Mouse (Mus musculus) kidney, postnatal 0 days (tissue): ENCODE data around the gene Fam20a. TPM values are rescaled to one million over a fixed set of nuclear protein-coding genes. Genes with fewer than 3 reads are reported as not detected.

ENCODE experiments used
- ATAC-seq: fragments of 200-750 bp; cut with Nextera tagmentation; replicated peaks from 2 replicates; pipeline ENCODE4 v1.8.0; 2017; ENCODE audit warnings: low read depth, moderate number of reproducible peaks, moderate TSS enrichment, moderate library complexity; ENCODE audit not compliant: low FRiP score
- DNase-seq: peaks from one replicate; pipeline ENCODE4 v3.0.0-alpha.2; 2016; ENCODE audit warnings: low spot score
- H3K27ac ChIP-seq: fragments of 300-500 bp; sonication (generic); 2 replicates; pipeline ENCODE4 v1.5.1; 2014; ENCODE audit warnings: mild to moderate bottlenecking
- H3K27me3 ChIP-seq: fragments of 300-500 bp; sonication (generic); 2 replicates; pipeline ENCODE4 v1.6.1; 2014; ENCODE audit warnings: low read length, mixed read lengths; ENCODE audit not compliant: insufficient read depth
- H3K36me3 ChIP-seq: fragments of 300-500 bp; sonication (generic); 2 replicates; pipeline ENCODE4 v1.6.1; 2014; ENCODE audit warnings: low read length, mixed read lengths; ENCODE audit not compliant: insufficient read depth
- H3K4me1 ChIP-seq: fragments of 300-500 bp; sonication (generic); replicated peaks from 2 replicates; pipeline ENCODE4 v1.6.1; 2014; ENCODE audit warnings: antibody characterized with exemption, low read length, mixed read lengths; ENCODE audit not compliant: insufficient read depth
- H3K4me2 ChIP-seq: fragments of 300-500 bp; sonication (generic); 2 replicates; pipeline ENCODE4 v1.6.1; 2014; ENCODE audit warnings: mild to moderate bottlenecking, low read length, moderate library complexity, mixed read lengths
- H3K4me3 ChIP-seq: fragments of 300-500 bp; sonication (generic); replicated peaks from 2 replicates; pipeline ENCODE4 v1.5.1; 2014; ENCODE audit warnings: low read depth, low read length
- H3K9ac ChIP-seq: fragments of 300-500 bp; sonication (generic); 2 replicates; pipeline ENCODE4 v1.6.1; 2014; ENCODE audit warnings: low read depth, low read length
- H3K9me3 ChIP-seq: fragments of 300-500 bp; sonication (generic); replicated peaks from 2 replicates; pipeline ENCODE4 v1.6.1; 2016; ENCODE audit warnings: low read length, inconsistent platforms, mixed read lengths
- CTCF ChIP-seq: IDR thresholded peaks from 2 replicates; pipeline ENCODE4 v1.5.1; 2016; ENCODE audit warnings: antibody characterized with exemption, low read depth, mild to moderate bottlenecking, moderate library complexity
- WGBS: fragments of 180-500 bp; shearing (Covaris S2); extraction: QIAGEN DNeasy Blood & Tissue Kit; methylation state at CpG from one replicate; pipeline ENCODE4 v1.1.7; 2014; 5-methylcytosine and 5-hydroxymethylcytosine counted together
- polyA plus RNA-seq: library from polyadenylated mRNA; unstranded; fragments of >200 nt; fragmentation: Nextera tagmentation; extraction: Ambion mirVana; gene quantifications from 2 replicates; pipeline ENCODE4 v1.2.1, GENCODE M21; 2015

Gene Fam20a
- 4.9 and 5.8 TPM in 2 replicates for polyA plus RNA-seq

- Histone ChIP-seq H3K9me3 (no peaks in the 10 kb centered on the region), H3K4me2 (peak within 1 kb of the TSS; percentile 82), H3K4me3 (peak within 1 kb of the TSS; percentile 40), H3K4me1 (peaks cover 12% of the 10 kb centered on the region; the same call in 1 of the 2 replicates), H3K27me3 (no peaks in the 10 kb centered on the region), H3K9ac (peak within 1 kb of the TSS; percentile 51), H3K27ac (peak within 1 kb of the TSS; percentile 67), H3K36me3 (no peaks in the 10 kb centered on the region)
- peak; percentile 64 for DNase-seq
- TF ChIP-seq CTCF = peak; percentile 37; the same call in 1 of the 2 replicates
- WGBS = under 1% methylated on average over 31 of the region's 31 CpGs
- ATAC-seq = peak; percentile 65
Observed at GRCm38 (mm10) chr11:109721781-109722446, at the start of gene Fam20a. Gene Fam20a (minus strand): TSS chr11:109722279.

GRCm38 (mm10) chr11:109771381-109771780 is 49.3 kb upstream of the Fam20a start:
- H3K9ac ChIP-seq = no peak overlapping the region
- H3K36me3 ChIP-seq = no peaks in the 10 kb centered on the region
- no peak for DNase-seq
- no peak overlapping the region for H3K27ac ChIP-seq
- no peak for ATAC-seq
- no peaks in the 10 kb centered on the region for H3K4me1 ChIP-seq
- no peak overlapping the region for H3K4me2 ChIP-seq
- 93% methylated on average over 1 of the region's 1 CpGs for WGBS
- no peaks in the 10 kb centered on the region for H3K9me3 ChIP-seq
- no peak overlapping the region for H3K4me3 ChIP-seq
- no peak for TF ChIP-seq CTCF
- H3K27me3 ChIP-seq = no peaks in the 10 kb centered on the region

DNA sequence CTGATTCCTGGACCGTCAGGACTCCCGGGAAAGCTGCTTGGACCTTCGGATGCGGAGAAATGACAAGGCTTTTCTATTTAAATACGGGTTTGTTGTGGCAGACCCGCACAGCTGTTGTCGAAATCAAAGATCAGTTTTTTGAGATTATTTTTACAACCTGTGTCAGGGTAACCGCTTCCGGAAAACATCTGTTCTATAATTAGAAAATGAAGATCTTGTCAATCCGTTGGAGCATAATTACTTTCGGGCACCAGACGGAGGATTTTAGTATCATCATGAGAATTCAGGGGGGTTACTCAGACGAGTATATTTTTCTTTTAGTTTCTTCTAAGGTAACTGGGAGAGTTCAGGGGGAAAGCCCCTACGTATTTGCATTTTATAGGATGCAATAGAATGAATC is 48.1 kb upstream of the Fam20a start:
- no peak overlapping the region for H3K4me3 ChIP-seq
- ATAC-seq (no peak), DNase-seq (no peak)
- no peak overlapping the region for H3K9ac ChIP-seq
- H3K9me3 ChIP-seq = no peaks in the 10 kb centered on the region
- no peak for TF ChIP-seq CTCF
- no peak overlapping the region for H3K4me2 ChIP-seq
- 60% methylated on average over 14 of the region's 14 CpGs for WGBS
- H3K27me3 ChIP-seq = no peaks in the 10 kb centered on the region
- H3K27ac ChIP-seq = no peak overlapping the region
- no peaks in the 10 kb centered on the region for H3K36me3 ChIP-seq
- H3K4me1 ChIP-seq = no peaks in the 10 kb centered on the region

GRCm38 (mm10) chr11:109769091-109769490 is 47.0 kb upstream of the Fam20a start:
- 69% methylated on average over 5 of the region's 5 CpGs for WGBS
- H3K27ac ChIP-seq = no peak overlapping the region

DNA sequence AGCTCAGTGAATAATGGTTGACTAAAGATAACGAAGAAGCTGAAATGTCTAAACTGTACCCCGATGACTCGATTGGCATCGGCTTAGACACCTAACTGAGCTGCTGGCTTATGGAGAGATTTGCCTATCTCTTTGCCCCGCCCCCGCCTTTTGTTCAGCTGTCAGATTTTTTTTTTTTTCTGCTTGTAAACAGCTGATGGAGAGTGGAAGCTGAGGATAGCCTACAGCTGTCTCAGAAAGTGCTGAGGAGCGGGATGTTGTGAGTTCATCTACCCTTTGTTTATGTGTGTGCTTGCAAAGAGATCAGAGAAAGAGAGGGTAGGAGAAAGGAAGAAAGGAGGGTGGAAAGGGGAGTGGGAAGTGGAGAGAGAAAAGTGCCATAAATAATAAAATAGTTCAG is 38.0 kb upstream of the Fam20a start:
- no peak overlapping the region for H3K4me2 ChIP-seq
- no peak for DNase-seq
- no peak for TF ChIP-seq CTCF
- H3K4me1 ChIP-seq = no peaks in the 10 kb centered on the region
- no peaks in the 10 kb centered on the region for H3K27me3 ChIP-seq
- H3K9me3 ChIP-seq = no peaks in the 10 kb centered on the region
- WGBS = 86% methylated on average over 7 of the region's 7 CpGs
- H3K9ac ChIP-seq = no peak overlapping the region
- H3K27ac ChIP-seq = no peak overlapping the region
- ATAC-seq = no peak
- H3K36me3 ChIP-seq = no peaks in the 10 kb centered on the region
- H3K4me3 ChIP-seq = no peak overlapping the region

More at GRCm38 (mm10) chr11:109769091-109769490, 47.0 kb upstream of the Fam20a start:
- H3K4me1 ChIP-seq = no peaks in the 10 kb centered on the region
- peak; percentile 24; the same call in 1 of the 2 replicates for TF ChIP-seq CTCF
- H3K4me2 ChIP-seq = no peak overlapping the region
- H3K9me3 ChIP-seq = no peaks in the 10 kb centered on the region
- no peak overlapping the region for H3K9ac ChIP-seq
- H3K27me3 ChIP-seq = no peaks in the 10 kb centered on the region
- no peak overlapping the region for H3K4me3 ChIP-seq
- no peaks in the 10 kb centered on the region for H3K36me3 ChIP-seq
- ATAC-seq (no peak), DNase-seq (peak; percentile 40)

DNA sequence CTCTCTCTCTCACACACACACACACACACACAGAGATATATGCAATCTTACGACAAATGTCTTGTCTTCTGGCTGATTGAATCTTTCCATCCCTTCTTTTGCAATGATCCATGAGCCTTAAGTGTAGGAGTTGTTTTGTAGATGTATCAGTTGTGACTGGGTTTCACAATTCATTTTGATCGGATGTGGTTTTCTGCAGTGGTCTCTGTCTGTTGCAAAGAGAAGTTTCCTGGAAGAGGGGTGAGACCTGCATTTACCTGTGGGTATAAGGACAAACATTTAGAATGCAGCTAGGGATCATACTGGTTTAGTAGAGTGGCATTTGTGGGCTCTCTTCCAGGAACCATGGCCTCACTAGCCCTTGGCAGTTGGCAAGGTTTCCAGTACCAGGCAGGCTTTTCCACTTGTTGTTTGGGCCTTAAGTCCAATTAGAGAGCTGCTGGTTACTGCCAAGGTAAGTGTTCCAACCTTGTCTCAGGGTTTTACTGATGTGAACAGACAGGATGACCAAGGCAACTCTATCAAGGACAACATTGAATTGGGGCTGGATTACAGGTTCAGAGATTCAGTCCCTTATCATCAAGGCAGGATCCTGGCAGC is 36.6 kb upstream of the Fam20a start:
- whole genome bisulfite sequencing = 86% methylated on average over 2 of the region's 2 CpGs
- H3K36me3 ChIP-seq = no peaks in the 10 kb centered on the region
- no peak for ATAC-seq
- DNase-seq = no peak
- H3K9ac ChIP-seq = no peak overlapping the region
- H3K4me1 ChIP-seq = no peaks in the 10 kb centered on the region
- no peak for TF ChIP-seq CTCF
- H3K4me2 ChIP-seq = no peak overlapping the region
- no peak overlapping the region for H3K4me3 ChIP-seq
- no peak overlapping the region for H3K27ac ChIP-seq
- no peaks in the 10 kb centered on the region for H3K9me3 ChIP-seq
- no peaks in the 10 kb centered on the region for H3K27me3 ChIP-seq
